Mouse (Mus musculus): ENCODE results near the gene Map1lc3b.
A peak's percentile ranks its signal among the peaks of the same experiment; 100 is the strongest.

Map1lc3b gene

DNA sequence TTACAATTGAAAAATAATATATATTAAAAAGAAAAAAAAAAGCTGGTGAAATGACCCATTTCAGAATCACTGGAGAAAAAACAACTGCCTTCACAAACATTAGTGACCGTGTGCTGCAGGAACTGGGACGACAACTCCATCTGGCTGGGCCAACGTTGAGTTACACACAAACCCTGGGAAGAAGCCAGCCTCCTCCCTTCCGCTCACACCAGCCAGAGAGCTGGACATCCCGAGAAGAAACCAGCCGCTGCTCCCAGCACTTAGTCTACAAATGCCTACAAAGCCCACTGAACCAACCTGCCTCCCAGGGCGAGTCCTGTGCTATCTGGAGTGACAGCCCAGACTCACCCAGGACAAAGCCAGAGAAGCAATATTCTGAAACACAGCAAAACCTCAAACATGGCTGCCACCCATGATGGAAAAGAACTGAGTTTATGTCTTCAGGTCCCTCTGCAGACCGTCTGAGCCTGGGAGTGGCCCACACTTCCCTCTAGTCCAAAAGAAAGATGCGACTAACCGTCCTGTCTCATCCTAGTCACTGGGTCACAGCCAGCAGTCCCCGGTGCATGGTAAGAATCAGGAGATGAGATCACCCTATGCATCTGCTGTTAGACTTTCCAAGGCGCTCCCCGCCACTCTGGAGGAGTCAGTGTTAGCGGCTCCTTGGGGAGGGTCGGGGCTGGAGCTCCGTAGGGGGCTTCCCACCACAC is 28.4 kb upstream of the Map1lc3b start:
- no peak for TF ChIP-seq GATA4 (IDR thresholded peaks at IDR 0.05; ENCODE audit: insufficient replicate concordance, low read length)

DNA sequence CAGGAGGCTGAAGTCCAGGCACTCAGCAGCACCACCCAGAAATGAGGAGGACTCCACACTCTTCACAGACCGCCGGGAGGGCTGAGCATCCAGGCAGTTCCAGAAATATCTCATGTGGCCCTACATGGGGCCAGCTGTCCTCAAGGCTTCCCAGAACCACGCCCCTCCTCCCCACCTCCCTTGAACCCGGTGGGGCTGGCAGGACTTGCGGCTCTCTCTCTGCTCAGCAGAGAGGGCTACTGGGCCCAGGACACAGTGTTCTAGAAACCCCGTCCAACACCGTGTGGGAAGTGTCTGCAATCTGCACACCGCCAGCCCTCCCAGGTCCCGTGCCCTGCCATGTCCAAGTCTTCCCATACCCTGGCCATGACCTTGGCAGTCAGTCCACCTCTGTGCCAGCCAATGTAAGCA is 27.2 kb upstream of the Map1lc3b start:
- TF ChIP-seq GATA4 (IDR thresholded peaks at IDR 0.05; ENCODE audit: insufficient replicate concordance, low read length), result no peak; the same call in 1 of the 2 replicates

DNA sequence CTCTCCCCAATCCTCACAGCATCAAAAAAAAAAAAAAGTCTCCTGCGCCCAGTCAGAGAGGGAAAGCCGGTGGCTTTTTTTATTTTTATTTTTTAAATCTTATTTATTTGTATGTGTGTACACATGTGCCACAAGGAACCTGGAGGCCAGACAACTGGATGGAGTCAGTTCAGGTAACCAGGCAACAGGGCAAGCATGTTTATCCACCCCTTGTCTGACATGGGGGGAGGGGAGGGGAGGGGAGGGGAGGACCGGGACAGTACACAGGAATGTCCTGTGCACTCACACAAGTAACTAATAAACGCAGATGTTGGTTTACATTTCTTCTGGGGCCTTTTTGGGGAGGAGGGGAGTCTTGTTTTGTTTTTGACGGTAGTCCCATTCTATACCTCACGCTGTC is 26.5 kb upstream of the Map1lc3b start:
- no peak for TF ChIP-seq GATA4 (IDR thresholded peaks at IDR 0.05; ENCODE audit: insufficient replicate concordance, low read length)

GRCm38 (mm10) chr8:121568321-121568720 is 21.8 kb upstream of the Map1lc3b start:
- no peak for TF ChIP-seq GATA4 (IDR thresholded peaks at IDR 0.05; ENCODE audit: insufficient replicate concordance, low read length)

GRCm38 (mm10) chr8:121570335-121570734 is 19.8 kb upstream of the Map1lc3b start:
- TF ChIP-seq GATA4 (IDR thresholded peaks at IDR 0.05; ENCODE audit: insufficient replicate concordance, low read length), result no peak

- no peak for TF ChIP-seq GATA4 (IDR thresholded peaks at IDR 0.05; ENCODE audit: insufficient replicate concordance, low read length)
Observed at GRCm38 (mm10) chr8:121570801-121571200, 19.4 kb upstream of the Map1lc3b start.

DNA sequence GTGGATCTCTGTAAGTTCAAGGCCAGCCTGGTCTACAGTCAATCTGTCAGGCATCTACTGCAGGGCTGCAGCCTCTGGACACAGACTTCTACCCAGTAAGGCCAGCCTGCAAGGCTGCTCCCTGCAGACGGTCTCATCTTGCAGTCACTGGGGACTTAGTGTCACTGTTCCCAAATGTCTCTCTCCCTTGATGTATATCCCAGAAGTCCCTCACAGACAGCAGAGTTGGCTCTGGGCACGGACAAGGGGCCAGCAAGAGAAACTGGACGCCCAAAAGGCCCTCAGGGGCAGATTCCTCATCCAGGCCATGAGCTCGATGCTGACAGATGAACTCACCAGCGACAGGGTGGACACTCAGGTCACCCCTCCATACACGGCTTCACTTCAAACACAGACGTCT is 18.0 kb upstream of the Map1lc3b start:
- no peak for TF ChIP-seq GATA4 (IDR thresholded peaks at IDR 0.05; ENCODE audit: insufficient replicate concordance, low read length)

- no peak for TF ChIP-seq GATA4 (IDR thresholded peaks at IDR 0.05; ENCODE audit: insufficient replicate concordance, low read length)
Observed at GRCm38 (mm10) chr8:121573275-121573674, 16.9 kb upstream of the Map1lc3b start.

GRCm38 (mm10) chr8:121575661-121576060 is 14.5 kb upstream of the Map1lc3b start:
- TF ChIP-seq GATA4 (IDR thresholded peaks at IDR 0.05; ENCODE audit: insufficient replicate concordance, low read length), result no peak

- no peak for TF ChIP-seq GATA4 (IDR thresholded peaks at IDR 0.05; ENCODE audit: insufficient replicate concordance, low read length)
Observed at GRCm38 (mm10) chr8:121577751-121578675, 12.1 kb upstream of the Map1lc3b start.

GRCm38 (mm10) chr8:121578676-121579451 is 11.3 kb upstream of the Map1lc3b start, which contains the start of gene Fbxo31:
Fbxo31 (minus strand) TSS chr8:121578806.
- no peak for TF ChIP-seq GATA4 (IDR thresholded peaks at IDR 0.05; ENCODE audit: insufficient replicate concordance, low read length)

- TF ChIP-seq GATA4 (IDR thresholded peaks at IDR 0.05; ENCODE audit: insufficient replicate concordance, low read length), result no peak
Observed at GRCm38 (mm10) chr8:121580465-121580864, 9.7 kb upstream of the Map1lc3b start.

GRCm38 (mm10) chr8:121583653-121584052 is 6.5 kb upstream of the Map1lc3b start:
- TF ChIP-seq GATA4 (IDR thresholded peaks at IDR 0.05; ENCODE audit: insufficient replicate concordance, low read length), result no peak

DNA sequence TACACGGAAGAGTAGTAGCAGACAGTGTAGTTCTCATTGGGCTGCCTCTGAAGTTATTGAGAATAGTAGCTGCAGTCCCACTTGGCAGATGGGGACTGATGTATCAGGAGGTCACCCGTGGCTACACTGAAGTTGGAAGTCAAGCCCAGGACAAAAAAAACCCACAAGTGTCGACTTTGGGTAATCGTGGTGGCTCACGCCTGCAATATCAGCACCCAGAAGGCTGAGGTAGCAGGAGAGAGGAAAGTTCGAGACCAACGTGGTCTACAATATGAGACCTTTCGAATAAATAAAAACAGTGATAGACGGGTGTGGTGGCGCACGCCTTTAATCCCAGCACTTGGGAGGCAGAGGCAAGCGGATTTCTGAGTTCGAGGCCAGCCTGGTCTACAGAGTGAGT is 5.4 kb upstream of the Map1lc3b start:
- no peak for TF ChIP-seq GATA4 (IDR thresholded peaks at IDR 0.05; ENCODE audit: insufficient replicate concordance, low read length)

GRCm38 (mm10) chr8:121585159-121585825 is 4.9 kb upstream of the Map1lc3b start:
- peak; percentile 1; the same call in 1 of the 2 replicates for TF ChIP-seq GATA4 (IDR thresholded peaks at IDR 0.05; ENCODE audit: insufficient replicate concordance, low read length)
